Mouse (Mus musculus) liver, embryonic 11.5 days (tissue): ENCODE measurements at regions not wholly inside any gene's neighbourhood (a gene's known extent, or its start where the extent isn't known, plus 50 kb on each side); places are given as distances from the start of the nearest gene placed in this dataset.
A peak's percentile ranks its signal among the peaks of the same experiment; 100 is the strongest.

ENCODE experiments used
- ATAC-seq: fragments of 200-750 bp; cut with Nextera tagmentation; replicated peaks from 2 replicates; pipeline ENCODE4 v1.8.0; 2017; ENCODE audit warnings: moderate number of reproducible peaks, mild to moderate bottlenecking, moderate TSS enrichment, moderate library complexity; ENCODE audit not compliant: low FRiP score
- DNase-seq: peaks from one replicate; pipeline ENCODE4 v3.0.0-alpha.2; 2017; ENCODE audit warnings: low spot score
- H3K27ac ChIP-seq: fragments of 300-500 bp; sonication (generic); 2 replicates; pipeline ENCODE4 v1.5.1; 2014; ENCODE audit warnings: mild to moderate bottlenecking, low read depth, low read length, control low read depth
- H3K27me3 ChIP-seq: fragments of 300-500 bp; sonication (generic); replicated peaks from 2 replicates; pipeline ENCODE4 v1.6.1; 2014; ENCODE audit warnings: low read length, mixed read lengths; ENCODE audit not compliant: control insufficient read depth, insufficient read depth
- H3K36me3 ChIP-seq: fragments of 300-500 bp; sonication (generic); 2 replicates; pipeline ENCODE4 v1.6.1; 2014; ENCODE audit warnings: mild to moderate bottlenecking, low read length, moderate library complexity, mixed read lengths; ENCODE audit not compliant: control insufficient read depth, insufficient read depth
- H3K4me1 ChIP-seq: fragments of 300-500 bp; sonication (generic); replicated peaks from 2 replicates; pipeline ENCODE4 v1.6.1; 2014; ENCODE audit warnings: low read length, mixed read lengths; ENCODE audit not compliant: control insufficient read depth, insufficient read depth
- H3K4me2 ChIP-seq: fragments of 300-500 bp; sonication (generic); 2 replicates; pipeline ENCODE4 v1.6.1; 2014; ENCODE audit warnings: mild to moderate bottlenecking, control low read depth, moderate library complexity
- H3K4me3 ChIP-seq: fragments of 300-500 bp; sonication (generic); 2 replicates; pipeline ENCODE4 v1.5.1; 2014; ENCODE audit warnings: low read depth, low read length, control low read depth
- H3K9ac ChIP-seq: fragments of 300-500 bp; sonication (generic); 2 replicates; pipeline ENCODE4 v1.6.1; 2014; ENCODE audit warnings: low read depth, low read length, control low read depth
- H3K9me3 ChIP-seq: fragments of 300-500 bp; sonication (generic); 2 replicates; pipeline ENCODE4 v1.6.1; 2016; ENCODE audit warnings: low read length, inconsistent platforms, mixed read lengths; ENCODE audit not compliant: control insufficient read depth
- WGBS: fragments of 180-500 bp; shearing (Covaris S2); extraction: QIAGEN DNeasy Blood & Tissue Kit; methylation state at CpG from one replicate; pipeline ENCODE4 v1.1.7; 2014; 5-methylcytosine and 5-hydroxymethylcytosine counted together

- no peaks in the 10 kb centered on the region for H3K9me3 ChIP-seq
- WGBS, result 69% methylated on average over 7 of the region's 7 CpGs
- no peaks in the 10 kb centered on the region for H3K27me3 ChIP-seq
- no peak overlapping the region for H3K4me3 ChIP-seq
- DNase-seq (no peak), ATAC-seq (no peak)
- H3K4me2 ChIP-seq, result no peak overlapping the region
- no peaks in the 10 kb centered on the region for H3K36me3 ChIP-seq
- no peak overlapping the region for H3K9ac ChIP-seq
- H3K4me1 ChIP-seq, result no peaks in the 10 kb centered on the region
- no peak overlapping the region for H3K27ac ChIP-seq
These were observed 151.6 kb upstream of the Lrig3 start for GRCm38 (mm10) chr10:125814191-125814887.

DNA sequence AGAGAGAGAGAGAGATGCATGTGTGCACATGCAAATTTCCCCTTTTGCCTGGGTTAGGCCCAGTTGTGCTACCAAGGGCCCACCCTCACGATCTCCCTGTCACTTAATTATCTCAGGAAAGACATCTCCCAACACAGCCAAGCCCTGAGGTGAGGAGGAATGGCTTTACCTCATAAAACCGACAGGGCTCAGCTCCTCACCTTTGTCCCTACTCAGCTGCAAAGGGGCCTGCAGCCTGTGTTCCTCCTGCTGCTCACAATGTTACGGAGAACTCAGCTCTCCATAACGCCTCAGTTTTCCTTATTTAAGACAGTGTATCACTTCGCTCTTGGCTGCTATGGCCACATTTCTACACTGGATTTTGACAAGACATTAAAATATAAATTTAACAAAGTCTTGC is 133.8 kb upstream of the Lrig3 start:
- no peaks in the 10 kb centered on the region for H3K9me3 ChIP-seq
- ATAC-seq, result no peak
- no peak overlapping the region for H3K4me3 ChIP-seq
- no peak for DNase-seq
- no peak overlapping the region for H3K4me2 ChIP-seq
- WGBS, result 59% methylated on average over 5 of the region's 5 CpGs
- no peaks in the 10 kb centered on the region for H3K4me1 ChIP-seq
- H3K9ac ChIP-seq, result no peak overlapping the region
- H3K27ac ChIP-seq, result no peak overlapping the region
- H3K36me3 ChIP-seq, result no peaks in the 10 kb centered on the region
- no peaks in the 10 kb centered on the region for H3K27me3 ChIP-seq

- no peaks in the 10 kb centered on the region for H3K9me3 ChIP-seq
- no peak overlapping the region for H3K4me2 ChIP-seq
- H3K9ac ChIP-seq, result no peak overlapping the region
- H3K36me3 ChIP-seq, result no peaks in the 10 kb centered on the region
- no peak overlapping the region for H3K4me3 ChIP-seq
- H3K4me1 ChIP-seq, result no peaks in the 10 kb centered on the region
- DNase-seq (no peak), ATAC-seq (no peak)
- H3K27me3 ChIP-seq, result no peaks in the 10 kb centered on the region
- H3K27ac ChIP-seq, result no peak overlapping the region
- WGBS, result 75% methylated on average over 7 of the region's 7 CpGs
These were observed 133.2 kb upstream of the Lrig3 start for GRCm38 (mm10) chr10:125832764-125833163.

DNA sequence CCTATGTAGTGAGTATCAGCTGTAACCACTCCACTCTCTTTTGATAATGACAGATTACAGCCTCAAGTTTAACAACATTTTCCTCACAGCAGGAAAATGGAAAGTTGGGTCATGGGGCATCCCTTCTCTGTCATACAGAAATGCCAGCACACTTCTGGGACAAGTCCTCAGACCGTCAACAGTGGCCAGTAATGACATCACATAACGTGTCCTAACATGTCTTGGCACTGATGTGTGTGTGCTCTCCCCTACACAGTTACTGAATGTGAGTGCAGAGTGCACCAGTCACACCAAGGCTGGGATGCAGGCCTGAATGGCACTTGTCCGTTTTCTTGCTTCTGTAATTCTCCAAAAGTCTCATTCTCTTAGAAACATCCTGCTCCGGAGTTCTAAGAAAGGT is 132.0 kb upstream of the Lrig3 start:
- DNase-seq (no peak), ATAC-seq (no peak)
- Histone ChIP-seq H3K36me3 (no peaks in the 10 kb centered on the region), H3K27me3 (no peaks in the 10 kb centered on the region), H3K4me1 (no peaks in the 10 kb centered on the region), H3K9ac (no peak overlapping the region), H3K4me2 (no peak overlapping the region), H3K9me3 (no peaks in the 10 kb centered on the region), H3K4me3 (no peak overlapping the region), H3K27ac (no peak overlapping the region)
- WGBS, result 81% methylated on average over 4 of the region's 4 CpGs

DNA sequence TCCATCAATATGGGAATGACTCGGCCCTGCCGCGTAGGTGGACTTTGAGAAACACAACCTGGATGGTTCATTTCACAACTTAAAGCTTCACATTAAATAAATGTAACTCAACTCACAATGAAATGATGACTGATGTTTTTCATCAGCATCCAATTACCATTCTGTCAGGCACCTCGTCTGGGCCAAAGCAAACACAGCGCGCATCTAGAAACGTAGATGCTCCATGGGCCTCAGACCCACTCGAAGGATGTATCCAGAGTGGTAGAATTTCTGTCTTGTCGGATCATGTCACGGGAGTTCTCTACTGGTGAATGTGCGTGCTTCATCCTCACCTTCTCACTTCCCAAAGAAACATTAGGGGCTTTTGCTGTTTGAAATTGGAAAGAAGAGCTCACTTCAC is 127.0 kb upstream of the Lrig3 start:
- H3K36me3 ChIP-seq, result no peaks in the 10 kb centered on the region
- no peak overlapping the region for H3K9ac ChIP-seq
- no peak overlapping the region for H3K27ac ChIP-seq
- no peak overlapping the region for H3K4me2 ChIP-seq
- H3K4me1 ChIP-seq, result no peaks in the 10 kb centered on the region
- ATAC-seq (no peak), DNase-seq (no peak)
- no peaks in the 10 kb centered on the region for H3K27me3 ChIP-seq
- H3K4me3 ChIP-seq, result no peak overlapping the region
- no peaks in the 10 kb centered on the region for H3K9me3 ChIP-seq
- WGBS, result 52% methylated on average over 11 of the region's 11 CpGs

DNA sequence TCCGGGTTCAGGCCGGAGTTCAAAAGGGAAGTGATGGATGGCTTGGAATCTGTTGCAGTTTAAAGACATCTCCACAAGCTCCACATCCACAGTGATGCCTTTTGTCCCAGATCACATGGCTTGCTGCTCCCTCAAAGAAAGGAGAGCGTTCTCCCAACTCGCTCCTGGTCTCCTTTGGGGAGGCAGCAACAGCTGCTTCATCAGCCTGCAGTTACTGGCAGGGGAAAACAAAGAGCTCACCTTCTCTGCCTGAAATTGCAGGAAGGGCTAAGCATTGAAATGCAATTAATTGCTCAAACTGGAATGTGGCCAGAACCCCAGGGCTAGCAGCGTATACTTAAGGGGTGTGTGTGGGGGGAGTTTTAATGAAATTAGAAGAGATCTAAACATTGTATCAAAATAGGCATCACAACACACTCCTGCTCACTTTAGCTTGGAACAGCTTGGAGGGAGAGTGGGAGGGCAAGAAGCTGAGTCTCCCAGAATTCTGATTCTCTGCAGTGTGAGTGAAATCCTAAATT is 126.3 kb upstream of the Lrig3 start:
- Histone ChIP-seq H3K4me1 (no peaks in the 10 kb centered on the region), H3K36me3 (no peaks in the 10 kb centered on the region), H3K27me3 (no peaks in the 10 kb centered on the region), H3K9ac (no peak overlapping the region), H3K9me3 (no peaks in the 10 kb centered on the region), H3K27ac (no peak overlapping the region), H3K4me3 (no peak overlapping the region), H3K4me2 (no peak overlapping the region)
- no peak for ATAC-seq
- 32% methylated on average over 5 of the region's 5 CpGs for WGBS
- DNase-seq, result no peak

- no peaks in the 10 kb centered on the region for H3K36me3 ChIP-seq
- H3K9me3 ChIP-seq, result no peaks in the 10 kb centered on the region
- no peaks in the 10 kb centered on the region for H3K4me1 ChIP-seq
- DNase-seq (peak; percentile 6), ATAC-seq (no peak)
- H3K9ac ChIP-seq, result no peak overlapping the region
- no peak overlapping the region for H3K27ac ChIP-seq
- no peak overlapping the region for H3K4me2 ChIP-seq
- 97% methylated on average over 1 of the region's 1 CpGs for WGBS
- H3K4me3 ChIP-seq, result no peak overlapping the region
- H3K27me3 ChIP-seq, result no peaks in the 10 kb centered on the region
These were observed 125.6 kb upstream of the Lrig3 start for GRCm38 (mm10) chr10:125840388-125840787.

GRCm38 (mm10) chr10:125844336-125844865 is 121.6 kb upstream of the Lrig3 start:
- no peaks in the 10 kb centered on the region for H3K9me3 ChIP-seq
- H3K9ac ChIP-seq, result no peak overlapping the region
- H3K4me2 ChIP-seq, result no peak overlapping the region
- no peaks in the 10 kb centered on the region for H3K27me3 ChIP-seq
- DNase-seq, result peak; percentile 28
- no peak overlapping the region for H3K4me3 ChIP-seq
- no peak overlapping the region for H3K27ac ChIP-seq
- no peaks in the 10 kb centered on the region for H3K36me3 ChIP-seq
- no peaks in the 10 kb centered on the region for H3K4me1 ChIP-seq
- WGBS, result 47% methylated on average over 9 of the region's 9 CpGs
- no peak for ATAC-seq

DNA sequence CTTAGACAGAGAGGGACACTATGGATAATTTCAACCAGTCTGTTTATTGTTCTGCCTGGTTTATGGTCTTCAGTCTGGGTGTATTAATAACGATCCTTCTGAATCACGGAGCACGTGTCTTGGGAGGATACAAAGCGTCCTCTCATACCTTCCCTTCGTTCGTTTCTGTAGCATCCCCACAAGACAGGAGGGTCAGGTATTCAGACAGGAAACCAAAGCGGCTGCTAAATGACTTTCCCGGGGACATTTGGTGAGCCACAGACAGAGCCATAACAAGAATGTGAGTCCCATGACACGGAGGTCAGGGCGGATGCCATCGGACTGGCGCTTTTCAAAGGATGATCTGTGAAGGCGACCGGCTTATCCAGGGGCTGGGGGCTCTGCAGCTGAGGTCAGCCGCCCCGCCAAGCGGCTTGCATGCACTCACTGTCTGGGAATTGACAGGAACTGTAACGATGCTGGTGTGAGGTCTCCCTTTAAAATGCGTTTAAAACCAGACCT is 120.9 kb upstream of the Lrig3 start:
- Histone ChIP-seq H3K4me3 (no peak overlapping the region), H3K36me3 (no peaks in the 10 kb centered on the region), H3K4me2 (peak overlapping the region; percentile 39), H3K9ac (no peak overlapping the region), H3K27me3 (no peaks in the 10 kb centered on the region), H3K4me1 (no peaks in the 10 kb centered on the region), H3K9me3 (no peaks in the 10 kb centered on the region), H3K27ac (no peak overlapping the region)
- no peak for ATAC-seq
- 19% methylated on average over 19 of the region's 19 CpGs for WGBS
- peak; percentile 27 for DNase-seq
